Mouse (Mus musculus) E14TG2a.4 (cell line): ENCODE measurements around the gene Stard5.

Experiments
- CTCF ChIP-seq: conservative IDR thresholded peaks from 2 replicates; pipeline ENCODE4 v1.5.1; 2014; ENCODE audit warnings: low read length
- POU5F1 ChIP-seq: IDR thresholded peaks from 2 replicates; pipeline ENCODE4 v1.6.1; 2014; ENCODE audit warnings: low read length, borderline replicate concordance

DNA sequence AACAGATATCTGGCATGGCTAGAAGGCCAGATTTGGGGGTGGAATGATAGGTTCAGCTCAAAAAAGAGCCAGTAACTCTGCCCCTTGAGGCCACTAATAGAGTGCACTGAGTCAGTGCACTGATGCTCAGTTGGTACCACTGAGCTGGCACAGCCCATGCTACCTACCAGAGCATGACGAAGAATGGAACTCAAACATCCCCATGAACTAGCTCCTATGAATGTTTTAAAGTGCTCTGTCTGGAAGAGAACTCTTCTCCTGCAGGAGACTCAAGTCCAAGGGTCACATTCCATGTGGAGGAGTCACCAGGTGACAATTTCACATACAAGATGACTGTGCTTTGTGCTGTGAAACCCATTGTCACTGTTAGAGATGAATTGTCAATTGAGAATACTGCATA lies 13.1 kb upstream of the Stard5 start:
- TF ChIP-seq CTCF (no peak), POU5F1 (no peak)
